Mouse (Mus musculus) CH12.LX (cell line): ENCODE data around the gene Arpc1a.
"Not testable (repeated sequence)": the region's sequence is repeated elsewhere in the genome, so short reads cannot be mapped to it uniquely, and the experiment has no call there.

ENCODE experiments used
- CTCF ChIP-seq, 2 experiments: IDR thresholded peaks in 1 of 2; conservative IDR thresholded peaks in 1 of 2; 2 replicates each; pipeline ENCODE4 v1.5.1; 2011 to 2012; ENCODE audit warnings: low read depth in 2 of 2, low read length in 2 of 2, improper control_type of control experiment in 1 of 2, inconsistent platforms in 1 of 2, mild to moderate bottlenecking in 1 of 2, moderate library complexity in 1 of 2
- EP300 ChIP-seq: IDR thresholded peaks from 2 replicates; pipeline ENCODE4 v1.6.1; 2011; ENCODE audit warnings: low read length, improper control_type of control experiment

GRCm38 (mm10) chr5:145129773-145130172, 46.1 kb downstream of the Arpc1a start:
- not testable (repeated sequence) for TF ChIP-seq EP300; CTCF (conservative IDR thresholded peaks at IDR 0.05 in 1 of 2, IDR thresholded peaks at IDR 0.05 in 1 of 2; ENCODE audit: low read depth in 2 of 2, low read length in 2 of 2)
